Mouse (Mus musculus) kidney, embryonic 16.5 days (tissue): ENCODE measurements around the gene Fbxo24. TPM values are rescaled to one million over a fixed set of nuclear protein-coding genes. Genes with fewer than 3 reads are reported as not detected.

ENCODE experiments used
- ATAC-seq: fragments of 200-750 bp; cut with Nextera tagmentation; 2 replicates; pipeline ENCODE4 v1.8.0; 2017; ENCODE audit warnings: moderate TSS enrichment; ENCODE audit not compliant: low FRiP score, low TSS enrichment
- H3K27ac ChIP-seq: fragments of 300-500 bp; sonication (generic); 2 replicates; pipeline ENCODE4 v1.5.1; 2014; ENCODE audit warnings: low read length
- H3K27me3 ChIP-seq: fragments of 300-500 bp; sonication (generic); 2 replicates; pipeline ENCODE4 v1.6.1; 2014; ENCODE audit warnings: low read length, control low read depth, mixed read lengths; ENCODE audit not compliant: insufficient read depth
- H3K36me3 ChIP-seq: fragments of 300-500 bp; sonication (generic); 2 replicates; pipeline ENCODE4 v1.6.1; 2014; ENCODE audit warnings: low read length, control low read depth, mixed read lengths; ENCODE audit not compliant: insufficient read depth
- H3K4me1 ChIP-seq: fragments of 300-500 bp; sonication (generic); 2 replicates; pipeline ENCODE4 v1.6.1; 2014; ENCODE audit warnings: low read length, control low read depth, mixed read lengths; ENCODE audit not compliant: insufficient read depth
- H3K4me2 ChIP-seq: fragments of 300-500 bp; sonication (generic); replicated peaks from 2 replicates; pipeline ENCODE4 v1.6.1; 2014; ENCODE audit warnings: low read depth, low read length
- H3K4me3 ChIP-seq: fragments of 300-500 bp; sonication (generic); 2 replicates; pipeline ENCODE4 v1.5.1; 2014; ENCODE audit warnings: mild to moderate bottlenecking, low read length
- H3K9ac ChIP-seq: fragments of 300-500 bp; sonication (generic); replicated peaks from 2 replicates; pipeline ENCODE4 v1.6.1; 2014; ENCODE audit warnings: low read length
- H3K9me3 ChIP-seq: fragments of 300-500 bp; sonication (generic); 2 replicates; pipeline ENCODE4 v1.6.1; 2016; ENCODE audit warnings: low read length, control low read depth
- WGBS: fragments of 180-500 bp; shearing (Covaris S2); extraction: QIAGEN DNeasy Blood & Tissue Kit; methylation state at CpG from one replicate; pipeline ENCODE4 v1.1.7; 2014; 5-methylcytosine and 5-hydroxymethylcytosine counted together
- polyA plus RNA-seq: library from polyadenylated mRNA; unstranded; fragments of >200 nt; fragmentation: Nextera tagmentation; extraction: Ambion mirVana; gene quantifications from 2 replicates; pipeline ENCODE4 v1.2.1, GENCODE M21; 2015

Fbxo24 gene
- polyA plus RNA-seq, 1 experiment from 2014 or later, result 0.09 TPM

DNA sequence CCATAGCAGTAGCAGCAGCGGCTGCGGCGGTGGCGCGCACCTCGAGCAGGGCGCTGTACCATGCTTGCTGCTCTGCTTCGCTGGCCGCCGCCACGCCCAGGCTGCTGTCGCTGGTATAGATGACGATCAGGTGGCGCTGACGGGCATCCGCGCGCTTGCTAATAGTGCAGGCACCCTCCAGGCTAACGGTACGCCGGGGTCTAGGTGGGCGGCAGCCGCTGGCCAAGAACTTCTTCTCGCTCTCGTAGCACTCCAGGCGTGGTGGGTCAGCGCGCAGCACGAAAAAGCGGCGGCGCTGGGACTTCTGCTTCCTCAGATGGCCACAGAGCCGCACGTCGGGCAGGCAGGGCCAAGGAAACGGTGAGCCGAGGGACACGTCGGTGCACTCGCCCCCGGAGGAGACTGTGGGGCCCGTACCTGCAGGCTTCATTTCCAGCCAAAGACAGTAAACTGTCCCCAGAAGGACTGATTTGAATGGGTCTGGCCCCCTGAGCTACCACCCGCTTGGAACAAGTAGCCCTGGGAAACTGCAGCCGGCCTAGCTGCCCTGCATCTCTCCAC lies 16.4 kb upstream of the Fbxo24 start:
- 2% methylated on average over 44 of the region's 44 CpGs for WGBS
- Histone ChIP-seq H3K27me3 (peaks cover 21% of the 10 kb centered on the region), H3K4me2 (peak overlapping the region; percentile 63), H3K9ac (peak overlapping the region; percentile 51), H3K4me3 (peak overlapping the region; percentile 45), H3K27ac (no peak overlapping the region), H3K36me3 (peaks cover 23% of the 10 kb centered on the region), H3K4me1 (peaks cover 40% of the 10 kb centered on the region), H3K9me3 (no peaks in the 10 kb centered on the region)
- ATAC-seq, result peak; percentile 27; the same call in 1 of the 2 replicates

DNA sequence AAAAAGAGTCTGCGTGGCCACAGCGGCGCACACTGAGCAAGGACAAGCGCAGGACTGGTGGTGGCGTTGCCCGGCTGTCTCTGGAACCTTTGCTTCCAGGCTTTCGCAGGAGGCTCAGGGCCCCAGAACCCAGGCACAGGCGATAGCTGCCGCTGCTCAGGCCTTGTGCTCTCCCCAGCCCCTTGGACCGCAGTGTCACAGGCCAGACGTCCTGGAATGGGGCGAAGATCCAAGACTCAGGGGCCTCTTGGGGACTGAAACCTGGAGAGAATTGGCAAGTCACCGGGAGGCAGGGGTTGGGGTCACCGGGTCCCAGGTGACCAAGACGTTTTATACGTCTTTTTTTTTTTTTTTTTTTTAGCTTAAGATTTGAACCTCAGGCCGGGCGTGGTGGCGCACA lies 15.7 kb upstream of the Fbxo24 start:
- Histone ChIP-seq H3K4me1 (peaks cover 34% of the 10 kb centered on the region), H3K27ac (no peak overlapping the region), H3K4me2 (peak overlapping the region; percentile 63; the same call in 1 of the 2 replicates), H3K36me3 (peaks cover 29% of the 10 kb centered on the region), H3K4me3 (no peak overlapping the region), H3K27me3 (peaks cover 21% of the 10 kb centered on the region), H3K9ac (no peak overlapping the region), H3K9me3 (no peaks in the 10 kb centered on the region)
- ATAC-seq, result no peak
- 51% methylated on average over 19 of the region's 19 CpGs for WGBS

DNA sequence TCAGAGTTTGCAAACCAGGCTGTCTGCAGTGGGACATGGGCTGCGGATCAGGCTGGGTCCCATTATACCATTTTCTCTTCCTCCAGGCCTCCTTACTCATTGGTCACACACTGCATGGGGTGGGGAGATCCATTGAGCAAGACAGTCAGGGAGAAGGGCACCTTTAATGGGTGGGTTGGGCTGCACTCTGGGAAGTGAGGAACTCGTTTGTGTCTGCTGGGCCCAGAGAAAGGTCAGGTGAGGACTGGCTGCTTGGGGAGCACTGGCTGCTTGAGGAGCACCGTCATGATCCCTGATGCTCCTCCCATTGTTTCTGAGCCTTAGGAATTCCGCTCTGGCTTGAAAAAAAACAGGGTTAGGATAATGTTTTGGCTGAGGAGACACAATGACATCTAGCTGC lies 14.1 kb upstream of the Fbxo24 start:
- WGBS, result 39% methylated on average over 4 of the region's 4 CpGs

DNA sequence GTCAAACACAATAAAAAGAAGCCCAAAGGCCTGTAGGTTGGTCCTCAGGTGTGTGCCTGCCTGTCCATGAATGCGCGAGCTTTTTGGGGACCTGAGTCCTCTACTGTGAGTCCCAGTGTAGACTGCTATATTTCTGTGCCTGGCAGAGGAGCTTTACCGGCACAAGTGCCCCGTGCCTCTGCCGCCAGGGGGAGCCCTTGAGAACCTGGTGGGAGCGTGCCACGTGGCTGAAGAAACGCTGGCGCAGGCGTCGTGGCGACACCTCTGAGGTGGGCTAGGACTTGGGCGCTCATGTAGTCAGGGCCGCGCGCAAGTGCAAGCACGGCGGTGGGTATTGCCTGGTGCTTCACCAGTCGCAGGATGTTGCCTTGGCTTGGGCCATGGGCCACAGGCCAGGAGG lies 12.3 kb upstream of the Fbxo24 start, which contains the start of gene Sap25:
Gene Sap25, plus strand, starts transcription at position 281 of the 400 bp plus-strand sequence.
- WGBS, result 85% methylated on average over 19 of the region's 19 CpGs
- Histone ChIP-seq H3K9me3 (no peaks in the 10 kb centered on the region), H3K4me1 (peaks cover 11% of the 10 kb centered on the region; the same call in 1 of the 2 replicates), H3K4me3 (no peak within 1 kb of the TSS), H3K27me3 (peaks cover 21% of the 10 kb centered on the region), H3K36me3 (peaks cover 58% of the 10 kb centered on the region), H3K27ac (no peak within 1 kb of the TSS), H3K4me2 (no peak within 1 kb of the TSS), H3K9ac (no peak within 1 kb of the TSS)
- no peak for ATAC-seq

More for the DNA sequence above, 14.1 kb upstream of the Fbxo24 start:
- ATAC-seq, result no peak
- H3K9ac ChIP-seq, result no peak overlapping the region
- peaks cover 44% of the 10 kb centered on the region for H3K36me3 ChIP-seq
- H3K4me3 ChIP-seq, result no peak overlapping the region
- H3K9me3 ChIP-seq, result no peaks in the 10 kb centered on the region
- H3K4me1 ChIP-seq, result peaks cover 18% of the 10 kb centered on the region
- H3K27me3 ChIP-seq, result peaks cover 21% of the 10 kb centered on the region
- no peak overlapping the region for H3K27ac ChIP-seq
- H3K4me2 ChIP-seq, result no peak overlapping the region

DNA sequence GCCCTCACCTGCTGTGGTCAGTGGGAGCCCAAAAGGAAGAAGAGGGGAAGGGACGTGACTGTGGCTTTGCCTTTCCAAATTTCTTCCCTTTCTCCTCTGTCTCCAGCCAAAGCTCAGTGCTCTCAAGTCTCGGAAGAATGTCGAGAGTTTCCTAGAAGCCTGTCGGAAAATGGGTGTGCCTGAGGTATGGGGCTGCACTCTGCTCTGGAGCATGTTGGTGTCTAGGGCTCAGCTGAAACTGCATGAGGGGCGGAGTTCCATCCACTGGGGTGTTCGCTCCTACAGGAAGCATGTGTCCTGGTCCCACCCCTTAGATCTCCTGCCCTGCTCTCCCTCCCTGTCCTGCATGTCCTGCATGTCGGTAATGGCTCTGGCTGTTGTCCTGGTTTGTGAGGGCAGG lies 10.7 kb upstream of the Fbxo24 start:
- Histone ChIP-seq H3K36me3 (peaks cover 68% of the 10 kb centered on the region), H3K4me3 (no peak overlapping the region), H3K9me3 (no peaks in the 10 kb centered on the region), H3K27me3 (peaks cover 8% of the 10 kb centered on the region; the same call in 1 of the 2 replicates), H3K4me1 (no peaks in the 10 kb centered on the region), H3K27ac (no peak overlapping the region), H3K4me2 (no peak overlapping the region), H3K9ac (no peak overlapping the region)
- no peak for ATAC-seq
- 80% methylated on average over 7 of the region's 7 CpGs for WGBS

DNA sequence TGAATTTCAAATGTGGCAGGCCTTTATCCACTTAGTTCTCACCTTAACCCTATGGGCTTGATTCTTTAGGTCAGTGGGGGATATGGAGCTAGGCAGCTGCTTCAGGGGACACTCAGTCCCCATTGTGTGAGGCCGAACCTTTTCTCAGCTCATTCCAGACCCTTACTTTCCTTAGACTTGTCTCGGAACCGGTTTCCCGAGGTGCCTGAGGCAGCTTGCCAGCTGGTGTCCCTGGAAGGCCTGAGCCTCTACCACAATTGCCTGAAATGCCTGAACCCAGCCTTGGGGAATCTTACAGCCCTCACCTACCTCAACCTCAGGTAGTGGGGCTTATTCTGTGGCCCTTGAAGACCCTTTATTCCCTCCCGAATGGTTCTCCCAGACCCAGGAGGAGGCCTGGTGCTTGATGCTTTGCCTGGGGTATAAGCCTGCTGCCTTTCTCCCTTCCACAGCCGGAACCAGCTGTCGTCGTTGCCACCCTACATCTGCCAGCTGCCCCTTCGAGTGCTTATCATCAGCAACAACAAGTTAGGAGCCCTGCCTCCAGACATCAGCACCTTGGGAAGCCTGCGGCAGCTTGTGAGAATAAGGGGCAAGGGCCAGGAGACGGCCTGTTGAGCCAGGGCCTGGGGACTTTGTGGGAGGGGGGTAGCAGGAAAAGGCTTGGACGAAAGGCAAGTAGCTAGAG lies 4.7 kb upstream of the Fbxo24 start:
- Histone ChIP-seq H3K9ac (no peak overlapping the region), H3K27ac (no peak overlapping the region)

DNA sequence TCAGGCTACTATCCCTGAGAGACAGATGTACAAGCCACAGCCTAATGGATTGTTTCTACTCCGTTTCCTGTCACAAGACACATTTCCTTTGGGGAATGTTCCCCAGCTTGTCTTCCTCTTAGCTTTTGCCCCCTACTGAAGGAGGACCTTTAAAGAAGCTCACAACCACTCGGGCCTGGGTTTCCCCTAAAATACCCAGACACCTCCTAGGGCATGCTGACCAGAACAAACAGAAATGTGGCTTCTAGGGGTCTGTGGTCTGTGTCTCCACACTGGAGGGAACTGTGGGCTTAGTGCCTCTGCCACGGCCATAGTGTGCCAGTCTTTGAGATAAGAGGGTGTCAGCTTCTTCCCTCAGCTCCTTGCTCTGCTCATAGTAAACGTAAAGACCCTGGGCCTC lies 2.8 kb upstream of the Fbxo24 start:
- Histone ChIP-seq H3K9me3 (no peaks in the 10 kb centered on the region), H3K36me3 (peaks cover 23% of the 10 kb centered on the region), H3K27ac (peak overlapping the region; percentile 98), H3K4me1 (peaks cover 39% of the 10 kb centered on the region), H3K27me3 (no peaks in the 10 kb centered on the region), H3K4me2 (peak overlapping the region; percentile 89), H3K9ac (peak overlapping the region; percentile 85), H3K4me3 (peak overlapping the region; percentile 83)
- WGBS, result 50% methylated on average over 4 of the region's 4 CpGs
- no peak for ATAC-seq

More for the DNA sequence above, 4.7 kb upstream of the Fbxo24 start:
- Histone ChIP-seq H3K4me2 (no peak overlapping the region), H3K9me3 (no peaks in the 10 kb centered on the region), H3K4me1 (peaks cover 34% of the 10 kb centered on the region), H3K27me3 (no peaks in the 10 kb centered on the region), H3K4me3 (no peak overlapping the region), H3K36me3 (peaks cover 42% of the 10 kb centered on the region)
- 79% methylated on average over 12 of the region's 12 CpGs for WGBS
- no peak for ATAC-seq

DNA sequence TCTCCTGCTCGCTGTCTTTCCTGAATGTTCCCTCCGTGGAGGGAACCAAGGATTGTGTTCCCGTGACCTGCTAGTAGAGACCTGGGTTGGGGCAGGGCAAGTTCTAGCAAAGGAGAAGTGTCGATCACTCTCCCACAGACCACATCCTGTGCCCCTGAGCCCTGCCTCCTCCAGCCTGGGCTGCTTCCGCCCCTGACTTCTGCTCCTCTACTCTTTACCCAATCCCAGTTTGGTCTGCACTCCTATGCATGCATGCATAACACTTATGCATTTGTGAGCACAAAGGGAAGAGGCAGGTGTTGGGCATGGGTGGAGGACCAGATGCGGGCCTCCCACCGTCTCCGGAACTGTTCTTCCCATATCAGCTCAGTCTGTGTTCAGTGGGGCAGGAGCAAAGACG lies 2.4 kb upstream of the Fbxo24 start:
- ATAC-seq, result no peak
- peaks cover 22% of the 10 kb centered on the region for H3K36me3 ChIP-seq
- no peaks in the 10 kb centered on the region for H3K27me3 ChIP-seq
- H3K9ac ChIP-seq, result peak overlapping the region; percentile 85
- H3K4me1 ChIP-seq, result peaks cover 39% of the 10 kb centered on the region
- H3K27ac ChIP-seq, result peak overlapping the region; percentile 98
- WGBS, result 30% methylated on average over 9 of the region's 9 CpGs
- H3K9me3 ChIP-seq, result no peaks in the 10 kb centered on the region
- peak overlapping the region; percentile 83 for H3K4me3 ChIP-seq
- H3K4me2 ChIP-seq, result peak overlapping the region; percentile 89

DNA sequence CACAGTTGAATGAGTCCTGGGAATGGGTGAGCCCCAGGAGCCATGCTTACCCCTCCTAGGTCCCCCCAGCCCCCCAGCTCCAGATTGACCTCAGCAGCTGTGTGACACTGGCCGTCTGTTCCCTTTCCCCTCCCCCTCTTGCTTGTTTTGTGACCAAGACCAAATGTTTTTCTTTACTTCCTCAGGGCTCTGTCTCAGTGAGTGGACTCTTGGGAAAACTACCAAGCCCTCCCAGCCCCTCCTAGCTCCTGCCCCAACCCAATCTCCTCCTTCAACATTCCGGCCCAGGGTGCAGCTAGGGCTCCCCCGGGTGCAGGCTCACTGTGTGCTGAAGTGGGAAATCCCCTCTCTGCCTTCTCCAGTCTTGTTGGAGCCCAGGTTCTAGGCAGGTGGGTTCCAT lies 1.8 kb upstream of the Fbxo24 start:
- Histone ChIP-seq H3K4me2 (peak overlapping the region; percentile 89), H3K27ac (peak overlapping the region; percentile 98), H3K27me3 (no peaks in the 10 kb centered on the region), H3K4me1 (peaks cover 39% of the 10 kb centered on the region), H3K4me3 (peak overlapping the region; percentile 83), H3K9me3 (no peaks in the 10 kb centered on the region), H3K36me3 (peaks cover 17% of the 10 kb centered on the region), H3K9ac (peak overlapping the region; percentile 85)
- 6% methylated on average over 3 of the region's 3 CpGs for WGBS
- ATAC-seq, result peak; percentile 2; the same call in 1 of the 2 replicates
